Mouse (Mus musculus) activated CD4-positive, CD25-positive, alpha-beta regulatory T cell, adult 9 weeks (primary cell): Measurements from ENCODE around the gene Gm2163. TPM values are rescaled to one million over a fixed set of nuclear protein-coding genes. Genes with fewer than 3 reads are reported as not detected.

ENCODE experiments used
- polyA plus RNA-seq: library from polyadenylated mRNA; unstranded; fragments of 100-300 nt; shearing (Covaris generic); gene quantifications from one replicate; pipeline ENCODE4 v1.2.1, GENCODE M21; 2017

Gene Gm2163
- polyA plus RNA-seq, result not detected

GRCm38 (mm10) chr4:42466452-42466851, at the start of gene Gm2163:
Gene Gm2163 (plus strand): TSS chr4:42466752.

GRCm38 (mm10) chr4:42439078-42439477, 27.5 kb upstream of the Gm2163 start, which contains the start of gene Gm21586:
Gene Gm21586 (plus strand): TSS chr4:42439378.

DNA sequence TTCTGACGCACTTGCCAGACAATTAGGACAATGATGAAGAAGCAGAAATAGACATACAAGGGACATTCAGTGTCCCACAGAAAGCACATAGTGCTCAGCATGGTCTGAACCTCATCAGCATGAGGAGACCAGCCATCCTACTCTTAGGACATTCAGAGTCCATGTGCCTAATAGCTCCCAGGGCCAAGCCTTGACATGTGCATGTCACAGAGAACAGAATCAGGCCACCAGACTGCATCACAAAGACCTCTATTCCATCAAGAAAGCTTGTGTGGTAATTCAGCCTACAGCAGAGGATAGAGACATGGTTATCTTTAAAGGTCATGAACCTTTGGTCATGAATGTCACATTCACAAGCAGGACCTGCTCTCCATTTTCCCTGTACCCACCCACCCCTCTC, 61.5 kb downstream of the Gm2163 start, which contains the start of gene Fam205a2:
Gene Fam205a2, minus strand, starts transcription at position 101 of the 400 bp plus-strand sequence.

GRCm38 (mm10) chr4:42611895-42612294, 145.3 kb downstream of the Gm2163 start, which contains the start of gene Gm10591:
Gene Gm10591 (plus strand): TSS chr4:42612195.

DNA sequence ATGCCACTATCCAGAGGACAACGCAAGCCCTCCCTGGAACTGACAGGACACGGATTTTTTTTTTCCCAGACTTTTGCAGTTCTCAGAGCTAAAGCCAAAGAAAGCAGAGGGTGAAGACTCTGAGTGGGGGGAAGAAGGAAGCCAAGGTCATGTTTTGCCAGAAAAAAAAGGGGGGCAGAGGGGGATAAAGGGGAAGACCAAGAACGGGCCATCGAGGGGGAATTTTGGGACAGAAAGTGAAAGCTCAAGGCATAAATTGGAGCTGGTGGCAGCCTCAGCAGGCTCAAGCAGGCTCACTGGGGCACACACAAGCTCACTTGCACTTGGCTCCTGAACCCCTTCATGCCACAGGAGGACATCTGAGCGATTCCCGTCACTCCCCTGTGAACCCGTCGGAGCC, 162.9 kb downstream of the Gm2163 start, which contains the start of gene Gm2564:
Gene Gm2564, plus strand, starts transcription at position 301 of the 400 bp plus-strand sequence.

Other genes with a start within 250 kb of the Gm2163 start
- gene Gm10600, start 226.1 kb upstream of the Gm2163 start, polyA plus RNA-seq, result not detected
- gene Ccl21b, start 211.0 kb upstream of the Gm2163 start, polyA plus RNA-seq, result not detected
- not detected for gene Gm21953, start 172.5 kb upstream of the Gm2163 start, polyA plus RNA-seq
- gene Fam205a3, start 148.4 kb upstream of the Gm2163 start, polyA plus RNA-seq, result not detected
- gene Gm21586, start 27.4 kb upstream of the Gm2163 start, polyA plus RNA-seq, result not detected
- not detected for gene Fam205a2, start 61.4 kb downstream of the Gm2163 start, polyA plus RNA-seq
- not detected for gene Gm10591, start 145.4 kb downstream of the Gm2163 start, polyA plus RNA-seq
- not detected for gene Gm2564, start 163.0 kb downstream of the Gm2163 start, polyA plus RNA-seq
- not detected for gene Ccl27b, start 188.5 kb downstream of the Gm2163 start, polyA plus RNA-seq
- gene Il11ra2, start 195.1 kb downstream of the Gm2163 start, polyA plus RNA-seq, result not detected